Mouse (Mus musculus): ENCODE measurements around the gene Hist2h4.
"Not testable (repeated sequence)": the region's sequence is repeated elsewhere in the genome, so short reads cannot be mapped to it uniquely, and the experiment has no call there.

Gene Hist2h4

DNA sequence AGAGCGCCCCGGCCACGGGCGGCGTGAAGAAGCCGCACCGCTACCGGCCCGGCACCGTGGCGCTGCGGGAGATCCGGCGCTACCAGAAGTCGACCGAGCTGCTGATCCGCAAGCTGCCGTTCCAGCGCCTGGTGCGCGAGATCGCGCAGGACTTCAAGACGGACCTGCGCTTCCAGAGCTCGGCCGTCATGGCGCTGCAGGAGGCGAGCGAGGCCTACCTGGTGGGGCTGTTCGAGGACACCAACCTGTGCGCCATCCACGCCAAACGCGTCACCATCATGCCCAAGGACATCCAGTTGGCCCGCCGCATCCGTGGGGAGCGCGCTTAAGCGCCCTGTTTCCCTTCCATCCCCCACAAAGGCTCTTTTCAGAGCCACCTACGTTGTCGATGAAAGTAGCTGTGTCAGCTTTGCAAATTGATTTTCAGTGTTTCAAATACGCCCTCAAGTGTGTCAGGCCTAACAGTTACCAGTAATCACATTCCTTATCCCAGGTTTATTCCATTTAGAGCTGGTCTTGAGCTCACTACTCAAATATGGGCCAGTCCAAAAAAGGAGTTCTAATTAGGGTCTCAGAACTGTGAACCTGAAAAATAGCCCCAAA lies 5.8 kb upstream of the Hist2h4 start:
- DNase-seq: peak; percentile 38 to 52

DNA sequence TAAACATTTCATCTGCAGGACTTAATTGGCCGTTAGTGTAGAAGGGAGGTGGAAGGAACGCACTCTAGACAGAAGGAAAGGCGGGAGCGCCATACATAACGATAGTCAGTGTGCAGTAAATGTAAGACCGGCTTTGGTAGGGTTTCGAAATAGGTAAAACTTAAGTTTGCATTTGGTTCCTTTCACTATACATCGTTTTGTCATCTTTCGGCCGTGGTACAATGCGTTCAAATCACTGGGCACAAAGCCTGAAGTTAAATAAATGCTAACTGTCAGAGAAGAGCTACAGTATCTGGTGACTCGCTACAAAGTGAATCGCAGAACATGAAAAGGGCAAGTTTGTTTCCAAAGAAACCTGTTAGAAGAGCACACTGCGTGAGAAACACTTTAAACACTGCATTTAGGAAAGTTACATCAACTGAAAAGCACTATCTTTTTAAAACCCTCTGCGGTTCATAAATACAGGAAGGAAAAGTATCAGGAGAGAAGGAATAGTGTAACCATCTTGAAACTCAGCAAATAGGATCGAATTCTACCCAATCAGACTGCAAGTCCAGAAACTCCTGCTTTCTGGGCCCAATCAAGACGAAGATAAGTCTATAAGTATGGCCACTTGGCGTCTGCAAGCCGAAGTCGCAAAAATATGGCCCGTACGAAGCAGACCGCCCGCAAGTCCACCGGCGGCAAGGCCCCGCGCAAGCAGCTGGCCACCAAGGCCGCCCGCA lies 5.1 kb upstream of the Hist2h4 start, which contains the start of gene Hist2h3b:
TSS of gene Hist2h3b (plus strand) at position 604 of the 725 bp plus-strand sequence.
- peak; percentile 85 to 88 for DNase-seq

DNA sequence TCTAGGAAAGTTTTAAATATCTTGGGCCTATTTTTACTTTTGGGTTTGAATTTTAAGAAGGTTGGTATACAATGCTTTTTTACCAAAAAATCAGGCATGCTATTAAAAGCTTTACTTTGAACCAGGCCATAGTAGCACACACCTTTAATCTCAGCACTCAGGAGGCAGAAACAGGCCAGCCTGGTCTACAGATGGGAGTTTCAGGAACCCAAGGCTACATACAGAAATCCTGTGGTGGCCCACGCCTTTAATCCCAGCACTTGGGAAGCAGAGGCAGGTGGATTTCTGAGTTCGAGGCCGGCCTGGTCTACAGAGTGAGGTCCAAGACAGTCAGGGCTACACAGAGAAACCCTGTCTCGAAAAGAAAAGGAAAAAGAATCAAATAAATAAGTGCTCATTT lies 4.4 kb upstream of the Hist2h4 start:
- no peak for DNase-seq

DNA sequence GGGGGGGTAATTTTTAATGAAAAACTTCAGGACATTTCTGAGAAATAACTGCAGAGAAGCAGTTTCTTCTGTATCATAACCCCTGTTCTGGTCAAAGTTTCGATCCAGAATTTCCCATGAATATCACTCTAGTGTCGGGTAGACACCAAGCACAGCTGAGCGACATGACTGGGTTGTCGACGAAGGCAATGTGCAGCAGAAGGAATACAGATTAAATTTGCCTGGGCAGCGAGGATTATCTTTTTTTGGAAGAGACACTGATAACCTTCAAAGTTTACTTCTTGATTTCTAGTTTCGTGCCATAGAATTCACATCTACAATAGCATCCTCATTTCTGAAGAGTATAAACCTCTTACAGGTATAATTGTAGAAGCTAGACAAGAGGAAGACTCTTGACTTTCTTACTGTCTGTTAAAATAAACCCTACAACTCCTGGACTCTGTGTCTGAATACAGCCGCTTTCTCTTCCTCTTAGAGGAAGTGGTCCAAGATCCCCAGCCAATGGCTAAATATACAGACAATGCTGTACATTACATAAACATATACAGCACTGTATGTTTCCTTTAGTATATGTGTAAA lies 3.1 kb upstream of the Hist2h4 start:
- DNase-seq: no peak

DNA sequence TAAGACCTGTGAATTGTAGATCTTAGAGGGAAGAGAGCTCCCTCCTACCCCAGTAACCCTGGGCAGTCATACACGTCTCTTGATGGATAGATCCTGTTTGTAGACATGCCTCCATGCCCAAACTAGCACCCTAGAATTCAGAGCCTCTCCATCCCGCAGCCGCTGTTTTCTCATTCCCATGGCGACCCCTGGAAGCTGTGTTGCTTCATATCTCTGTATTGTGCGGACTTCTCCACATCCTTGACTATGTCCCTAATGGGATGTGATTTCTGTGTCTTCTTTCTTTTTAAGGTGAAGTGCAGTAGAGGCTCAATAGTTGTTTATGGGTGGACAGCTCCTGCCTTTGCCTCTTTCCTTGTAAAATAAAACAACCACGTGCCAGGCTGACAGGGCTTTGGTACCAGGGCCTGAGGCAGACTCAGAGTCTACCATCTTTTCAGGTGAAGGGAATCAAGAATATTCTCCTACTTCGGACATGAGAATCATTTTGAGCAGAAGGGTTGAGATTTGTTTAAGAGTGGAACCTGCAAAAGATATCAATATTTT lies 1.4 kb upstream of the Hist2h4 start:
- DNase-seq: no peak

DNA sequence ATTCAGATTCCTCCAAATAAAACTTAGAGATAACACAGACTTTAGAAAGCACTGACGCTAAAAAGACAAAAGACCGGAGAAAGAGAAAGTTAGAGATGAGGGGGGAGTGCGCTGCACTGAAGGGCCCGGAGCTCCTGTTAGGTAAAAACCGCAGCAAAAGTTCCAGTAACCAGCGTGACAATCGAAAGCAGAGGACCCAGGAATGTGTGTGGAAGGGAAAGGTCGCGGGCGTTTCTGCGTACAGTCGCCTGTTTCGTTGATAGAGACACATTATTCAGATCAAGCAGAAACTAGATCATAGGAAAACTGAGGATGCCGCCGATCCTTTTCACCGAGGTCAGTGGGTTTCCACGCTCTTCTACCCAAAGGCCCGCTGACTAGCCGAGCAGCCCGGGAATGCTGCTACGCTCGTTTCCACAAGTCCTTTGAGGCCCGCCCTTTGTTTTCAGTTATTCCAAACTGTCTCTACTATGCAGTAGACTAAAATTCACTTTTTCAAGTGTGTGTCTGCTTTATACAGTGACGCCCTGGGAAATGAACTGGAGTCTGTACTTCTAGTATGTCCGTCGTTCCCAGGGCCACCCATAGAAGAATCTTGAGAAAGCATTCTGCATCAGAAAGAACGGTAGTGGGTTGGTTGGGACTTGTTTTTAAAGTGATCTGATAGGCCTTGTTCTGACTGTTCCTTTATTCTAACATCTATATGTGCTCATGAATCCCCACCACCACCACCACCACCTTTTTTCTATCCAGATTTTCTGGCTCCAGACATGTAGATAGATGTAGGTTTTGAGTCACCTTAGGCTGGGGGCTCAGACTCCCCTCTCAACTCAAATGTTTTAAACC lies 670 bp upstream of the Hist2h4 start:
- DNase-seq: peak; percentile 61 to 66

DNA sequence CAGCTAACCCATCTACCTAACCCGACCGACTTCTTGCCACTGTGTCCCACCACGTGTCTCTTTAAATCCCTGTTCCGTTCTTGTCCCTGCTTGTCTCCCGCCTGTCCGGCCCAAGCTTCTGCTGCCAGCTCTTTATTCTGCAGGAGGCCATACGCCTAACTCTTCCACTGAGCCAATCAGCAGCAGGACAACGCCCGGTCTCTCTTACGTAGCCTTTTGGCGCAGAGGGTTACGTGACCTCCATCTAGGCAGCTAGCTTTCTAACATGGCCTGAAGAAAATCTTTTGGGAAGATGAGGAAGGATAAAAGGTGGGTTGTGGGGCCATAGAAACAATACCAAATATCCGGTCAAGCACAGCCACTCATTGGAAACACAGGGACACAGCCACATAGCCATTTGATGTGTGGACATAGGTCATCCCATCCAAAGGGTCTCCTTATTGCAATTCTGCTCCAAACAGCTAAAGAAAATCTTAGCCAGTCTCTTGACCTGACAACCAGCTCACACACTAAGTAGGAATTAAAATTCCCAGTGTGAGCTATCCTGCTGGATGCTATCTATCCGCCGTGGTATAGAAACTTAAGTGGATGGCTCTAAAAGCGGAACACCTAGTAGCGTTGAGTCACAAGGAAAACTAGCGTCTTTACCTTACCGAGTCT lies 765 bp downstream of the Hist2h4 start:
- peak; percentile 88 to 91 for DNase-seq

DNA sequence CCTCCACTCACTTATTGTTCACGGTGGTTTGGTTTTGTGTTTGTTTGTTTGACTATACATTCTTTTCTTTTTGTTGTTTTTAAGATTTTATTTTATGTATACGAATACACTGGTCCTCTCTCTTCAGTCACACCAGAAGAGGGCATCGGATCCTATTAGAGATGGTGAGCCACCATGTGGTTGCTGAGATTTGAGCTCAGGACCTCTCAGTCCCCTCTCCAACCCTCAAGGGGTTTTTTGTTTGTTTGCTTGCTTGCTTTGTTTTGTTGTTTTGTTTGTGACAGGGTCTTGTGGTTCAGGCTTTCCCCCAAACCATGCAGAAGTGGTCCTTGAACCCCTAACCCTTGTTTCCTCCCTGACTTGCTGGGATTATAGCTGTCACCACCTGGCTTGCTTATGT lies 1.5 kb downstream of the Hist2h4 start:
- no peak for DNase-seq

DNA sequence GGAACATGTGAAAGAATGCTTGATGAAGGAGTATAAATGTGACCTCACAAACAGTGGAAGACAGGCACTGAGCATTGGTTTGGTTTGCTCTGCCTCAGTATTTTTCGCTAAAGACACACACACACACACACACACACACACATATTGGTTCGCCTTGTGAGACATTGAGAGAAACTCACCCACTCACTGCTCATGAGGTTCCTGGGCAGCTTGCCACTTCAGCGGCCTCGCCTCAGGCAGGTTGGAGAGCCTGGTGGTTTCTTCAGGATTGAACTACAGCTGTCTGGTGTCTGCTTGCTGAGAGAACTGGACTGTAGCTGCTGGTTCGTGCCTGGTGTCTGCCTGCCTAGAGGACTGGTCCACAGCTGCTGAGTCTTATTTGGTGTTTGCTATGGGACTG lies 2.9 kb downstream of the Hist2h4 start:
- DNase-seq: no peak

DNA sequence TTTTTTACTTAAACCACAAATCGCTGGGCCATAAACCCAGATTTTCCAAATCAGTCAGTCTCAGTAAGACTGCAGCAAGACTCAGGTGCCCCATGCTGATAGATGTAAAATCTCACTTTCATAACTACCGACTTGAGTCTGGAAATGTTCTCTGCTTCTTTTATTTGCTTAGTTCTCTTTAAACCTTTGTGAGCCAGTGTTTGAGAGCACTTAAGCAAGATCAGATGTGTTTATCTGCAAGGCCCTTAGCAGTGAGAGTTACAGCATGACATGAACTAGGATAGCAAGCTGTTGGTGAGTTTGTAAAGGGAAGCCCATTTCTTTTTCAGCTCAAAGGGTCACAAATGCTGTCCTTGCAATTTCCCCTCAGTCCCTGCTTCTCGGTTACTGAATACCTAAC lies 5.9 kb downstream of the Hist2h4 start:
- DNase-seq: no peak

DNA sequence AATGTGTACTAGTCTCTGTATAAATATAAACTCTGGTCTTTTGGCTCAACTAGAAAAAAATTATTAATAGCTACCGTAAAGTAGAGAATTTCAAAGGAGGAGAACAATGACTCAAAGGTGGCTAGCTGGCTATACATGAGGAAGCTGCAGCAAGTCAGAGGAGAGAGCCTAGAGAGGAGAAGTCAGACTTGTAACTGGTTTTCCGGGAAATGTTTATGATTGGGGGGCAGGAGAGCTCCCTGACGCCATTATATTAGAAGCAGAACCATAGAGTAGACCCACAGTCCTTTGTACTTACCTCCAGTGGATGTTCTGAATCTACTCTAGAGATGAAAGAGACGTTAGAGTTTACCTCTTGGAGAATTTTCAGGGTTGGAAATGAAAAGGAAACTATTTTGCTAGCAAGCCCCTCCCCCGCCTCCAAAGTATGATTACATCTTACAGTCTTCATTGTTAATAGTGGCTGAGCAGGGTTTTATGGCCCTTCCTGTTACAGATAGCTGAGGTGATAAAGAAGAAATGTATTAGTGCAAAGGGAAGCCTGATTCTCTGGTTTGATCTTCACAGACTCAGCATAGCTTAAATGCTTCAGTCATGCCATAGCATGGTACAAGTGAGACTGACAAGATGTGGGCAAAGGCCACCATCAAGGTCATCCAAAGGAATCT lies 7.1 kb downstream of the Hist2h4 start:
- no peak for DNase-seq

DNA sequence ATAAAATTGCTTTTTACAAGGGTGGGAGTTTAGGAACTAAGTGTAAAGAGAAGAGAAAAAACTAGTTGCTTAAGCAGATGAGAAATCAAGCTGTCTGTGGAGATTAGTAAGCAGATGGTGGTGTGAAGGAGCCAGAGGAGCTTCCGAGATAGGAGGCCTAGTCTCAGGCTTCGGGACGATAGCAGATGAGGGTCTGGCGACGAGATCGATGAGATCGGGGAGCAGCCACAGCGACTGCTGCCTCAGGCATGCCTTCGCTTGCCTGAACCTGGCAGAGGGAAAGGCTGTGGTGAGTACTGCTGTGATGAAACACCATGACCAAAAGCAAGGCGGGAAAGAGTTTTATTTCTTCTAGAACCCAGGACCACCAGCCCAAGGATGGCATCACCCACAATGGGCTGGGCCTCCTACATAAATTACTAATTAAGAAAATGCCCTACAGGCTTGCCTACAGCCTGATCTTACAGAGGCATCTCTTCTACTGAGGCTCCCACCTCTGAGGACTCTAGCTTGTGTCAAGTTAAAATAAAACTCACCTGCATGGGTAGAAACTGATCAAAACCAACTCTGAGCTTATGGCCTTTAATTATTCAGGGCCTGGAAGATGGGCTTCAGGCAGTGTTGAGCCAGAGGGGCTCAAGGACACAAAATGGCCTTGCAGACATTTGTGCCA lies 8.3 kb downstream of the Hist2h4 start:
- DNase-seq: peak; percentile 16 to 39

DNA sequence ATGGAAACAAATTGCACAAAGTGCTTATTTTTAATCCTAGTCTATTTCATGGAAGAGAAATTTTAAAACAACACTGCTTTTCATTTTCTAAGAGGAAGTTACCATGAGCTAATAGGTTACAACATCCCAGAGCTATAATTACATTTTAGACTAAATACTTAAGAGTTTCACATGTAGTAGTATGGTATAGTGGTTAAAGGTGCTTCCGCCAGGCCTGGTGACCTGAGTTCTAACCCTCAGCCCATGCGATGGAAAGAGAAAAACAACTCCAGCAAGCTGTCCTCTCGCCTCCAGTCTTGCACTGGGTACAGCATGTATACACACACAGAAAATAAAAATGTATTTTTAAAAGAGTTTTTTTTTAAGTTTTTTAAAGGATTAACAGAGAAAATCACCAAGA lies 11.3 kb downstream of the Hist2h4 start:
- DNase-seq: no peak

DNA sequence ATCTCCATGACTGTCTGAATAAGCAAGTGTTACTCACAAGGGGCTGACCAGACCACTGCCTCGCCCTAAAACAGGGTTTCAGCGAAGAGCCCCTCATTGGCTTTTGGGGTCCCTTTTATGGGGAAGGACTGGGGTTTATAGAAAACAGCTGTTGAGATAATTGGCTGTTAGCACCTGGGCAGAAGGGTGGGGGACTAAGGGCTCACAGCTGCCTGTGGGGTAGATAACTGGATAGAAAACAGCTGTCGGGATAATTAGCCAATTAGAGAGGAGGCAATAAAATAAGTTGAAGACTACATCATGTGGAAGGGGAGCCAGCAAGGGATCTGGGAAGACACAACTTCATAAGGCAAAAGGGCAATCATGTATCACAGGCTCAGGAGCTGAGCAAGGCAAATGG lies 12.2 kb downstream of the Hist2h4 start:
- no peak for DNase-seq

DNA sequence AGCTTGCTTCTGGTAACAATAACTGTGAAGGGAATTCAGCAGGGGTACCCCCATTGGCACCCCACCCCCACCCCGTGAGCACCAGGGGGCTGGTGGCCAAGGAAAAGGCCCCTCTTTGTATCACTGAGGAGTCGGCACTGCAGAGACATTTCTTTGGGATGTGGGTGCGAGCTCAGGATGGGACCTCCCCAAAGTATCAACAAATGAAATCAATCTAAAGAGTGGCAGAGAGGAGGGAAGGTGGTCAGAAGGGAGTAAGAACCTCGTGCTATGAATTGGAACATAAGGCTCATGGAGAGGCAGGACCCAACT lies 14.1 kb downstream of the Hist2h4 start:
- DNase-seq: no peak

DNA sequence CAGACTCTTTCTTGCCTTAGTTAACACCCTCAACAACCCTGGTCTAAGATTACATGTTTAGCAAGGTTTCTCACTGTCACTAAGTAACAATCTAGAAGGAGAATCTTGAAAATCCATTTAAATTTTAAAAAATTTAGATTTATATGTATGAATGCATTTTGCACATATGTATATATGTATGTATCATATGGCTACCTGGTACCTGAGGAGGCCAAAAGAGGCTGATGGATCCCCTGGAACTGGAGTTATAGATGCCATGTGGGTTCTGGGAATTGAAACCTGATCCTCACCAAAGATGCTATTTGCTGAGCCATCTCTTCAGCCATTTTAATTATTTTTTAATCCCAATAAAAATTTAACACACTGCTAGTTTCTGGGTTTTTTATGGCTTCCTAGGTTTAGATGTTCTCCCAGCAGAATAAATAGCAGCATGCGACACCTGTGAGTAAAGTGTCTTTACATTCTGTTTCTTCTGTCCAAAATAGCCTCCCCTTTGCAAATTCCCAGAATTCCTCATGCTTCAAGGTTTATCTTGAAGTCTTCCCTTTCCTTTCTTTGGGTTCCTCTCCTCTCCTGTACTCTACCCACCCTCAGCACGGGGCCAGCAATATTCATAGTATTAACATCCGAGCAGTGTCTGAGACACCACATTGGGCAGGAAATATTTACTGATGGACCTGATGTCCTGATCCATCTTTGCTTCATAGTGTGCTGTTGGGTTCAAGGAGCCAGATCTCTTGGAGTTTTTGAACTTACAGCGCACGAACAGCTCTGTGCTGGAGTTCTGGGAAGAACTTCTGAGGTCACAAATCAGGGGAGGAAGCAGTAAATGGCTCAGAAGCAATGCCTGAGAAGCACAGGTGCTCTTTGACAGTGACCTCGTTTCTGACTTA lies 14.7 kb downstream of the Hist2h4 start:
- no peak for DNase-seq

DNA sequence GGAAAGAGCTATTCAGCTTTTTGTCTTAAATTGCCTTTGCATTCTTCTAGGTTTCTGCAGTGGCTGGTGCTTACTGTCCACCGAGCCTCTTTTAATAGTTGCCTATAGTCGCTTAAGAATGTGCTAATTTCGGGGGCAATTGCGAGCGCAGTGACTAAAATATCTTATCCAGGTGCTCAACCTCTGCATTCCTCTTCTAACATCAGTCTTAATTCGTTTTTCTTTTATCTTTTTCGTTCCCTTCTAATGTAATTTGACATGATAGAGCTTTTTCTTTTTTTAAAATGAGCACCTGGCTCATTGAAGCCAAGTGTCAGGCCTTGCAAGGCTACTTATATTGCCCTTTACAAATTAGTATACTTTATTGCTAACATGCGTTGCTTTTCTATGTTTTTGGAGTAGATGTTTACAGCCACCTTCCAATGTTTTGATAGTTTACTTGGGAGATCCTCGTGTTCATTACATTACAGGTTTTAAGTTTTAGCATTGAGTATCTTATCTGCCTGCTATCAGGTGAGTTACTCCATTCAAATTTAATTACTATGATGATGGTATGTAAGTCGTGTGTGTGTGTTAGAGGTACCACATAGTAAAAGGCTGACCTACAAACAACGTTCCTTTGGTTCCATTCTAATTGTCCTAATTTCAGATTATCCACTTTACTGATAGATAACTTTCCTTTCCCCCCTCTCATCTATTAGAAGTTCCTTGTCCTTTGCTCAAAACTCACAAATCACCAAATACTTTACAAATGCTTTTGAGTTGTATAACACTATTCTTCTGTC lies 15.6 kb downstream of the Hist2h4 start:
- DNase-seq: no peak

DNA sequence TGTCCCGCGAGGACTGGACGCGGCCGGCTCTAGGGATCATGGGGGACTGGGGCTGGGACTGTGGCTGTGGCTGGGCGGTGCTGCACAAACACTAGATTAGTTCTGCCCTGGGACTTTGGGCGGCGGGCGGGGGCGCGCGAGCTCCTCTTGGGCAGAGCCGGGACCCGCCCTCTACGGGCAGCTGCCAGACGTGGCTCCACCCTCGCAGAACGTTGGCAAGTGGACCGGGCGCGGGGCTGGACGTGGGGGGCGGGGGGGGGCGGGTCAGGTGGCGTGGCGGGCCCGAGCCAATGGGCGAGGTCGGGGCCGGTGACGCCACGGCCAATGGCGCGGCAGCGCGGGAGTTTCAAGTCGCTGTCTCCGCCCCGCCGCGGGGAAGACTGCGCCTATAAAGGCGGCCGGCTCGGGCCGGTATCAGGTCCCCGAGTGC lies 16.7 kb downstream of the Hist2h4 start, which contains the start of gene Hist2h3c1:
TSS of gene Hist2h3c1 (plus strand) at position 259 of the 430 bp plus-strand sequence.
- DNase-seq: not testable (repeated sequence)

DNA sequence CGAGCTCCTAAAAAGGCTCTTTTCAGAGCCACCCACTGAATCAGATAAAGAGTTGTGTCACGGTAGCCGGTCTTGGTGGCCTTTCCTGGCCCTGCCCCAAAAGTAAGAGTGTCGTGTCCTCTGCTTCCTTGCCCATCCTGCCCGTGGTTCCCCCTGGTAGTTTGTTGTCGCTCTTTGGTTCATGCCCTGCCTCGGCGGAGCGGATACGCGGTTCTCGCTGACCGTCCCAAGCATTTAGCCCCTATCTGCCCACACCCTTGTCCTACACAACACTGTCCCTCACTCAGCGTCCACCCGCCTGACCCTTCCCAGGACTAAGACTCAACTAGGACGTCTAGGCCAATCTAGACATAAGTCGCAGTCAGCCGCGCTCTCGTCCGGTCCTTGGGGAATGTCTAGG lies 17.1 kb downstream of the Hist2h4 start:
- not testable (repeated sequence) for DNase-seq
